Mouse (Mus musculus) stomach, postnatal 0 days (tissue): ENCODE measurements around the gene Ampd3. TPM values are rescaled to one million over a fixed set of nuclear protein-coding genes. Genes with fewer than 3 reads are reported as not detected.

Experiments
- ATAC-seq: fragments of 200-750 bp; cut with Nextera tagmentation; 2 replicates; pipeline ENCODE4 v1.8.0; 2017; ENCODE audit not compliant: low FRiP score, low TSS enrichment
- DNase-seq: peaks from one replicate; pipeline ENCODE4 v3.0.0-alpha.2; 2016; ENCODE audit warnings: low spot score
- H3K27ac ChIP-seq: fragments of 300-500 bp; sonication (generic); replicated peaks from 2 replicates; pipeline ENCODE4 v1.5.1; 2014; ENCODE audit warnings: mild to moderate bottlenecking, control low read depth
- H3K27me3 ChIP-seq: fragments of 300-500 bp; sonication (generic); 2 replicates; pipeline ENCODE4 v1.6.1; 2014; ENCODE audit warnings: low read length; ENCODE audit not compliant: control insufficient read depth, insufficient read depth
- H3K36me3 ChIP-seq: fragments of 300-500 bp; sonication (generic); 2 replicates; pipeline ENCODE4 v1.6.1; 2014; ENCODE audit warnings: low read length, mixed read lengths; ENCODE audit not compliant: control insufficient read depth, insufficient read depth
- H3K4me1 ChIP-seq: fragments of 300-500 bp; sonication (generic); replicated peaks from 2 replicates; pipeline ENCODE4 v1.6.1; 2014; ENCODE audit warnings: antibody characterized with exemption; ENCODE audit not compliant: control insufficient read depth, insufficient read depth
- H3K4me2 ChIP-seq: fragments of 300-500 bp; sonication (generic); replicated peaks from 2 replicates; pipeline ENCODE4 v1.6.1; 2014; ENCODE audit warnings: low read depth, mild to moderate bottlenecking, control low read depth, moderate library complexity
- H3K4me3 ChIP-seq: fragments of 300-500 bp; sonication (generic); 2 replicates; pipeline ENCODE4 v1.5.1; 2014; ENCODE audit warnings: low read depth, low read length, control low read depth
- H3K9ac ChIP-seq: fragments of 300-500 bp; sonication (generic); 2 replicates; pipeline ENCODE4 v1.6.1; 2014; ENCODE audit warnings: mild to moderate bottlenecking, low read length, control low read depth, mixed read lengths
- H3K9me3 ChIP-seq: fragments of 300-500 bp; sonication (generic); 2 replicates; pipeline ENCODE4 v1.6.1; 2016; ENCODE audit warnings: low read length; ENCODE audit not compliant: control insufficient read depth
- CTCF ChIP-seq: IDR thresholded peaks from 2 replicates; pipeline ENCODE4 v1.5.1; 2016; ENCODE audit warnings: antibody characterized with exemption, low read depth, mild to moderate bottlenecking, moderate library complexity
- EP300 ChIP-seq: optimal IDR thresholded peaks from 2 replicates; pipeline ENCODE3; 2016; ENCODE audit warnings: antibody characterized with exemption
- WGBS: fragments of 180-500 bp; shearing (Covaris S2); extraction: QIAGEN DNeasy Blood & Tissue Kit; methylation state at CpG from one replicate; pipeline ENCODE4 v1.1.7; 2014; 5-methylcytosine and 5-hydroxymethylcytosine counted together
- polyA plus RNA-seq: library from polyadenylated mRNA; unstranded; fragments of >200 nt; fragmentation: Nextera tagmentation; extraction: Ambion mirVana; gene quantifications from 2 replicates; pipeline ENCODE4 v1.2.1, GENCODE M21; 2015

Gene Ampd3
- polyA plus RNA-seq, 1 experiment from 2014 or later = 4.7 TPM

DNA sequence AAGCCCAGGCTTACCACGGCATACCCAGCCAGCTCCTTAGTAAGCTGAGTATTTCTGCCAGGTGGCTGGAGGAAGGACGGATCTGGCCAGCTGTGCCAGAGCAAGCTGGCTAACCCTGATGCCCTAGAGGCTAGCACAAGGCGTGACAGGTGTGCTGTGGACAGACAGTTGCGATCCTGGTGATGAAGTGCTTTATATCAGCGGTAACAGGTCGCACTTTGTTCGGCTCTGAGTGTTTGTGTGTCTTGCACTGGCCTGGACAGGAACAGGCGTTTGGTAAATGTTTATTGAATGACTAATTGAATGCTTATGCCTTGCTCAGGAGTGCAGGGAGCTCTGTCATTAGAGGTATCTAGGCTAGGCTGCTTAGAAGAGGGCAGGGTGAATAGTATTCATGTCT lies 17.0 kb downstream of the Ampd3 start:
- Histone ChIP-seq H3K27me3 (no peaks in the 10 kb centered on the region), H3K27ac (0 out of 2 replicates have a peak overlapping the region, but pooled peaks have one; percentile 18), H3K4me3 (no peak overlapping the region), H3K4me2 (no peak overlapping the region), H3K4me1 (peaks cover 7% of the 10 kb centered on the region), H3K36me3 (no peaks in the 10 kb centered on the region; the same call in 1 of the 2 replicates), H3K9me3 (no peaks in the 10 kb centered on the region), H3K9ac (no peak overlapping the region)
- TF ChIP-seq CTCF = no peak
- no peak for TF ChIP-seq EP300
- DNase-seq (peak; percentile 60), ATAC-seq (peak; percentile 89)
- 29% methylated on average over 8 of the region's 8 CpGs for WGBS

DNA sequence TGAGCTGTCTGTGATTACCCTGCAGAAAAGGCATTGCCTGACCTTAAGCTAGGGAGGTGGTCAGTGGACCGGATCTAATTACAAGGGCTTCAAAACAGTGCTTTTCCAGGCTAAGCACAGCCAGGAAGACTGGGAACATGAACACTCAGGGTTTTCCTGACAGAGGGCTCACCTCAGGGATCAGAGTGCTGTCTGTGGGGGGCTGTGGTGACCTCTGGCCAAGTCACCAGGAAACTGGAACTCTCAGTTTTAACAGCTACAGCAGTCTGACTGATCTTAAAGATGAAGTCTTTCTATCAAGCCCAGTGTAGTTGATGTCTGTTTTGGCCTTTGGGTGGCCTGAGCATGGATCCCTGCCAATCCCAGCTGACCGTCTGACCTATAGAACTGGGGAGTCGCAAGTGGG lies 17.7 kb downstream of the Ampd3 start:
- Histone ChIP-seq H3K36me3 (no peaks in the 10 kb centered on the region), H3K27me3 (no peaks in the 10 kb centered on the region), H3K4me3 (no peak overlapping the region), H3K4me2 (no peak overlapping the region), H3K27ac (no peak overlapping the region), H3K9me3 (no peaks in the 10 kb centered on the region), H3K9ac (no peak overlapping the region), H3K4me1 (peaks cover 7% of the 10 kb centered on the region)
- no peak for TF ChIP-seq CTCF
- no peak for TF ChIP-seq EP300
- no peak for DNase-seq
- 65% methylated on average over 3 of the region's 3 CpGs for WGBS
- ATAC-seq = no peak

DNA sequence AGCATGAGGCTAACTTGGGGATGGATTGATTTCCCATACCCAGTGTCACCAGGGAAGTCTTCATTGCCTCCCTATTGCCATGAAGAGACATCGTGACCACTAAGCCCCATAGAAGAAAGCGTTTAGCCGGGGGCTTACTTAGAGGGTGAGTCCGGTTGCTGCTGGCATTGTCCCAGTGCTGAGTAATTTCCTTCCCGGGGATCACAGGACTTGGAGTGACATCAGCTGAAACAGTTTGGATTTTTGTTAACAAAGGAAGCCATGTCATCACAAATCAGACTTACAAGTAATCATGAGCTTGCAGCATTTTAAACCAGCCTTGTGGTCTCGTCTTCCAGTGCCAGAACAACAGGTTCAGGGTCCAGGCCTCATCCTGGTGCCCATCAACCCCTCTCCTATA lies 19.3 kb downstream of the Ampd3 start:
- H3K4me1 ChIP-seq = peaks cover 7% of the 10 kb centered on the region
- TF ChIP-seq CTCF = no peak
- no peaks in the 10 kb centered on the region for H3K9me3 ChIP-seq
- no peak overlapping the region for H3K4me3 ChIP-seq
- no peak overlapping the region for H3K27ac ChIP-seq
- H3K4me2 ChIP-seq = no peak overlapping the region
- ATAC-seq (no peak), DNase-seq (no peak)
- WGBS = 30% methylated on average over 6 of the region's 6 CpGs
- no peaks in the 10 kb centered on the region for H3K36me3 ChIP-seq
- H3K27me3 ChIP-seq = no peaks in the 10 kb centered on the region
- no peak overlapping the region for H3K9ac ChIP-seq

DNA sequence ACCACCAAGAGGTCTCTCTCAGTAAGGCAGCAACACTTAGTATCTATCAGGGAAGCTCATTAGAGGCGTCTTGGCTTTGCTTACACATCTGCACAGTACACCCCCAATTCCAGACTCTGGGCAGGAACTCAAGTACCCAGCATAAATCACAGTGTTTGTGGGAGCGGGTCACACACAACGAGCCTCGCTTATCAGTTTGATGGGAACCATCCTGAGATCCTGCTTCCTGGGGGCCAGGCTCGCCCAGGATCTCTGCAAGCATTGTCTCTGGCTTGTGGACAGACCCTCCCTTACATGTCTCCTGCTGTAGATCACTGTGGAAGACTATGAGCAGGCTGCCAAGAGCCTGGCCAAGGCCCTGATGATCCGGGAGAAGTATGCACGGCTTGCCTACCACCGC lies 22.9 kb downstream of the Ampd3 start:
- Histone ChIP-seq H3K27me3 (no peaks in the 10 kb centered on the region), H3K4me2 (no peak overlapping the region), H3K4me1 (peaks cover 4% of the 10 kb centered on the region), H3K36me3 (no peaks in the 10 kb centered on the region), H3K27ac (no peak overlapping the region), H3K9ac (no peak overlapping the region), H3K4me3 (no peak overlapping the region), H3K9me3 (no peaks in the 10 kb centered on the region)
- ATAC-seq (no peak), DNase-seq (no peak)
- 58% methylated on average over 8 of the region's 8 CpGs for WGBS
- TF ChIP-seq CTCF = no peak
- TF ChIP-seq EP300 = no peak

GRCm38 (mm10) chr7:110792201-110792600 lies 24.2 kb downstream of the Ampd3 start:
- H3K9ac ChIP-seq = no peak overlapping the region
- H3K36me3 ChIP-seq = no peaks in the 10 kb centered on the region
- no peak overlapping the region for H3K4me3 ChIP-seq
- H3K9me3 ChIP-seq = no peaks in the 10 kb centered on the region
- H3K27ac ChIP-seq = no peak overlapping the region; the same call in 1 of the 2 replicates
- 57% methylated on average over 5 of the region's 5 CpGs for WGBS
- peaks cover 2% of the 10 kb centered on the region for H3K4me1 ChIP-seq
- DNase-seq = no peak
- no peak overlapping the region for H3K4me2 ChIP-seq
- TF ChIP-seq CTCF (no peak), EP300 (no peak)
- no peak for ATAC-seq
- no peaks in the 10 kb centered on the region for H3K27me3 ChIP-seq

- no peak overlapping the region for H3K4me2 ChIP-seq
- no peak for DNase-seq
- no peaks in the 10 kb centered on the region; the same call in 1 of the 2 replicates for H3K4me1 ChIP-seq
- no peaks in the 10 kb centered on the region for H3K9me3 ChIP-seq
- WGBS = 86% methylated on average over 2 of the region's 2 CpGs
- ATAC-seq = peak; percentile 61
- H3K27me3 ChIP-seq = no peaks in the 10 kb centered on the region
- TF ChIP-seq EP300 = no peak
- no peak for TF ChIP-seq CTCF
- no peaks in the 10 kb centered on the region for H3K36me3 ChIP-seq
- H3K4me3 ChIP-seq = no peak overlapping the region
- no peak overlapping the region for H3K27ac ChIP-seq
- H3K9ac ChIP-seq = no peak overlapping the region
These were observed 24.8 kb downstream of the Ampd3 start for GRCm38 (mm10) chr7:110792834-110793233.
